Mouse (Mus musculus) G1E (cell line): ENCODE data around the gene Ptprg.

Source experiments
- CTCF ChIP-seq: IDR thresholded peaks from 2 replicates; pipeline ENCODE4 v1.5.1; 2012; ENCODE audit warnings: low read depth, low read length, inconsistent platforms, mixed read lengths
- GATA1 ChIP-seq: IDR thresholded peaks from 2 replicates; pipeline ENCODE4 v1.6.1; 2012; ENCODE audit warnings: borderline replicate concordance, low read length, inconsistent platforms, mixed read lengths
- GATA2 ChIP-seq: IDR thresholded peaks from 2 replicates; pipeline ENCODE4 v1.6.1; 2012; ENCODE audit warnings: low read depth, low read length, inconsistent platforms, borderline replicate concordance
- POLR2AphosphoS5 ChIP-seq: IDR thresholded peaks from 2 replicates; pipeline ENCODE4 v1.6.1; 2012; ENCODE audit warnings: low read depth, low read length, inconsistent platforms; ENCODE audit not compliant: insufficient replicate concordance
- TAL1 ChIP-seq: conservative IDR thresholded peaks from 2 replicates; pipeline ENCODE4 v1.6.1; 2012; ENCODE audit warnings: low read depth, low read length, inconsistent platforms, mixed read lengths

DNA sequence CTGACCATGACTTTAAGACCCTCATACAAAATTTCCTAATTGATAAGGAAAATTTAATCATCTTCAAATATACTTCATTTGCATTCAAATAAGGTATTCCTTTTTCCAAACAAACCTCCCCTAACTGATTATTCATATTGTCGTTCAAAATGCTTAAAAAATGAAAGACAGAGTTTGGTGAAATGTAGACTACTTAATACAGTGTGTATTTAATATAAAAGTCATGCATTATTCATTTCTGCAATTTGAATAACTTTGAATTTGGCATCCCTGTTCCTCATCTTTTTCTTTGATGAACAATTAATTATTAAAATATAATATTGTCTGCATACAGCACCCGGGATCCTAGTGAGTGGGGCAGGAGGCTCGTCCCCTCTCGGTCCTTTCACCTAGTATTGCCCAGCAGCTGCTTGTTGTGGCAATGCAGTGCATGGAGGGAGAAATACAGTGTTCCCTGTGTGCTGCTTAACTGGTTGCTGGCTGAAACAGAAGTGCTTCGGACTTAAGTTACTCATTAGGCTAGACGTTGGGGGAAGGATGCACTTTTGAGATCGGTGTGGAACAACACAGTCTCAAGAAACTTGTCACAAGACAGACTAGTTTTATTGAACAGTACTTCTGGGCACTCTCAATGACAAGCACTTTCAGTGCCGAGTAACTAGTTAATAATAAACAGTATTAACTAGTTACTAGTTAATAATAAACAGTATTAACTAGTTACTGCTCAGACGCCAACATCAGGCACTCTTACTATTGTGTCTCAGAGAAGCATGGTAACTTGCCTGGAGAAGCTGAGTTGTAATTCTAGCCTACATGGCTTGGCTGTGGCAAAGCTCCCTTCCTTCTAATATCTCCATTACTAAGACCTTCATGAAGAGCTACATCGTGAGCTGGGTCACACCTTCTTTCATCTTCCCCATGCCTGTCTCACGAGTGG lies 549.3 kb downstream of the Ptprg start:
- TF ChIP-seq CTCF (no peak), GATA1 (no peak), GATA2 (no peak), TAL1 (no peak), POLR2AphosphoS5 (no peak)
